Mouse (Mus musculus) yolk sac, embryonic 10.5 days (tissue): ENCODE data around the gene Traf1.

Experiments
- DNase-seq: peaks from one replicate; pipeline ENCODE4 v3.0.0-alpha.2; 2017; ENCODE audit warnings: low spot score

Gene Traf1

DNA sequence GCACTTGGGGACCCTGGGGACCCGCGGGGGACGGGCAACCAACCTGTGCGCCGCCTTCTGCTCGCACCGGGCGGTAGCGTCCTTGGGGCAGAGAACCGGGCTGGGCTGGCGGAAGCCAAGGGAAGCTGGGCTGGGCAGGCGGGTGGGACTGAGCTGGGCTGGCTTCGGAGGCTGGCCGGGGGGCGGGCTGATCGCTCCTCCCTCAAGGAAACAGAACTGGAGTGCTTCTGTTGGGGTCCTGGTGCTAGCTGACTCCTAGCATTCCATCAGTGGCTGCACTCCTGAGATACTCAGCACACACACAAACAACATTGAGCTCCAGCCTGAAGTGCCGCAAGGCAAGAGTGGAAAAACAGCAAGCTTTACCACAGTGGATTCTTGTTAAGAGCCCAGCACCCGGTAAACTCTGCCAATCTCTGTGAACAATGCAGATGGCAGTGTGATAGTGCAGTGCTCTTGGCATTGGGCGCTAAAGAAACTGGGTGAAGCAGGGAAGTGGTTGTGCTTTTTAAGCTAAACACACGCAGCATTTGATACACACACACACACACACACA lies at the start of gene Traf1:
Traf1 (minus strand) TSS at position 292 of the 556 bp plus-strand sequence.
- peak; percentile 42 for DNase-seq

DNA sequence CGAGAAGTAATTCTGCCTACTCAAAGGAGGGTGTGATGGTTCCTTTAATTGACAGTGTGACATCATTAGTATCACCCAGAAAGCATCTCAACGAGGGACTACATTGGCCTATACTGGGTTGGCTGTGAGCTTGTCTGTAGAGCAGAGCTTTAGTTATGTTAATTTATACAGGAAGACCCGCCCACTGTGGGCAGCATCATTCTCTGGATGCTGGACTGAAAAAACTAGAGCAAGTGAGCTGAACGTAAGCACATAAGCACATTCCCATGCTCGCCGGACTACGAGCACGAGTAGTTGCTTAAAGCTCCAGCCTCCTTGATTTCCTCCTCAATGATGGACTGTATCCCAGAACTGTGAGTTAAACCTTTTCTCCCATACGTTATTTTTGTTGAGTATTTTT lies 37.4 kb upstream of the Traf1 start:
- no peak for DNase-seq

DNA sequence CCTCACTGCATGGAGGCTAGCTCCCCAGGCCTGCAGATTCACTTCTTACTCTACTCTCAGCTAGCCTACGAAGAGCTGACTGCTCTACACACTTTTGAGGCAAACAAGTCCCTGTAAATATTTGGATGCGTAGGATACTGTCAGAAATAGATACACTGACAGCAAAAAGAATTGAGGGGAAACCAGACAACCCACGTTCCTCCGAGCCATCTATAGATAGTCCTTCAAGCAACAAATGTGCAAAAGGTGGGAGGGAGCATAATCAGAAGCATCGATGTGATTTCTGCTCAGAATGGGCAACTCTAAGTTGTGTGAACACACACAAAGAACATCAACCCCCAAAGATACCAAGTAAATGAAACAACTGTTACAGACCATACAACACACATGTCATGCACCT lies 34.9 kb upstream of the Traf1 start:
- DNase-seq: no peak

DNA sequence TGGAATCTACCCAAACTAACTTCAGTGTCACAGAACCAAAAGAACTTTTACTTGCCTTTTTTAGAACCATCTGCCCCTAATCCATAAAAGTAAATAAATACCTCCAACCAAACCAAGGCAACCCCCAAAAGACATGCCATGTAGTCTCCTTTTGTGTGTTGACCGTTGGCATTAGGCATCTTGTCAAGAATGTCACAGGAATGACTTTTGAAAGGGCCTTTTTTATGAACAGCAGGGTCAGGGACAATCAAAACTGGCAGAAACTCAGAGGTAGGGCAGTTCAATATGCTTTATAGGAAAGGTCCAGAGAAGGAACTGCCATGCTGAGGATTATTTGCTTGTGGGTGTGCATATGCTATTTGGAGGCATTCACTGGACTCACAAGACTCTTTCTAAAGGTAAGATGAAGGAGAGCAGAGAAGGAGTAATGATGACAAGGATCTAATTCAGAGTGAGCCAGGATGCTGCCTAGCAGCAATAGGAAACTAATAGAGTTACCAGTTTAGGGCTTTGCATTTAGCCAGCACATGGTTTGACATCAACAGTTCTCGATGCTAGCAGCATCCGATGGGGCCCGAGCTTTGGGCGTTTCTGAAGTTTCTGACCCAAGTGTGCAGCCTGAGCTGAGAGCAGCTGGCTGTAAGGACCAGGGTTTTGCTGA lies 32.3 kb upstream of the Traf1 start:
- no peak for DNase-seq

DNA sequence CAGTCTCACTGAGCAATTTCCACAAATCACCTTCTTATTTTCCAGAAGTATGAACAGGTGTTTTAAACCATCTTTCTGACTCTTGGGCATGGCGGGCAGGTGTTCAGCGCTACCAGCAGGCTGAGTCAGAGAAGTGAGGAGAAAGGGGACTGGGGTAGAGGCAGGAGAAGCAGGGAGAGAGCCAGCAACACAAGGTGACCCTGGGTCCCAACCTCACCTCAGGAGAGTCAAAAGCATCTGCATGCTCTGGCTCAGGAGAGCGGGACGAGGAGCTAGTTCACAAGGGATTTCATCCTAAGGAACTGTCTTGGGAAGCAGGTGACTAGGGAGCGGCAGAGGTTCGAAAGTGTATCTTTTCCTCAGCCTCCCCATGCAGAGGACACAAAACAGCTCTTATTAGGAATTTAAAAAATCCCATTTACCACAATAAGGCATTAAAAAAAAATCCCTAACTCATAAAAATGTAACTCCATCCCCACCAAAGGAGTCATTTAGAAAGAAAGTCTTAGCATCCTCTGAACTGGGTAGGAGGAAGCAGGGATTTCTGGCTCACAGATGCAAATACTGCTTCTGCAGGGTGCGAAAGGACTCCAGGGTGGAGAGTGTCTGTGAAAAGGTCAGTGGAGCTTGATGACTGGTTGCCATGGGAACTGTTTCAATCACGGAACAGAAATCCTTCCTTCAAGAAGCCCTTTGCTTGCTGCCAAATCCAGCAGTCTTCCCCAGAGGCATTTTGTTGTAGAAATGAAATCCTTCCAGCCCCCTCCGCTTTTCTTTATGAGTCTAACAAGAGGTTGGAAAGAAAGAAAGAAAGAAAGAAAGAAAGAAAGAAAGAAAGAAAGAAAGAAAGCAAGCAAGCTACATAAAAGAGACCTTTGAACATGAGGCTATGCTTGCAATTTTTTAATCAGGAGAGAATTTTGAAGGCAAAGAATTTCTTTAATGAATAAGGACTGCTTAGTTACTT lies 31.4 kb upstream of the Traf1 start:
- DNase-seq: no peak

DNA sequence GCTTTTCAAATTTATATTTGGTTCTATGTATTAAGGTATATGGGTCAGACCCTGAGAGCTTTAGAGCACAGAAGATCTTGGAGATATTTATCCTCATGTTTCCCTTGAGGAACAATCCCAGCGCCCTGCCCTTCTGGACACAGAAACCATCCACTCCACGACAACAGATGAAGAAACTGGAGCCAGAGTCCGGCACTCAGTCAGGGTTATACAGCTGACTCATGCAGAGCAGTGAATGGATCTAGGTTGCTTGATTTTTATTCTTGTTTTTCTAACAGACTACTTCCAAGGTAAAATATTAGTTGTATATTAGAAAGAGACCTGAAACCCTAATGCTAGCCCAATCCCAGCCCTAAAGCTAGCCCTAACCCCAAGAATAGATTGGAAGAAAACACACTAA lies 30.4 kb upstream of the Traf1 start:
- DNase-seq: no peak

DNA sequence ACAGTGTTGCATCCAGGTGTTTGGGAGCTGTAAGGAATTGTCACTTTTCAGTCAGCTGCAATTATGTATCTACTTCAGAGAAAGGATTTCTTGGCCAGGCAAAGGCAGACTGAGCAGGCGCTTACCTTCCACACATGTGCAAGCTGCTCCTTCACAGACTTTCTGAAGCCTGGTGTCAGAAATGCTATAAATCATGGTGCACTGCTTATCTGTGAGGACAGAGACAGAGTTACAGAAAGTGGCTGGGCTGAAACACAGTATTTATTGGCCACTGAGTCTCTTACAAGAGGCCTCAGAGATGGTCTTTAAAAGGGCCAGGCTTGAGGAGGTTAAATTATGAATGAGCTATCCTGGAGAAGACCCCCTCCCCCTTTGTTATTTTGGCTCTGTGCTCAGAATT lies 28.2 kb upstream of the Traf1 start:
- DNase-seq: no peak

DNA sequence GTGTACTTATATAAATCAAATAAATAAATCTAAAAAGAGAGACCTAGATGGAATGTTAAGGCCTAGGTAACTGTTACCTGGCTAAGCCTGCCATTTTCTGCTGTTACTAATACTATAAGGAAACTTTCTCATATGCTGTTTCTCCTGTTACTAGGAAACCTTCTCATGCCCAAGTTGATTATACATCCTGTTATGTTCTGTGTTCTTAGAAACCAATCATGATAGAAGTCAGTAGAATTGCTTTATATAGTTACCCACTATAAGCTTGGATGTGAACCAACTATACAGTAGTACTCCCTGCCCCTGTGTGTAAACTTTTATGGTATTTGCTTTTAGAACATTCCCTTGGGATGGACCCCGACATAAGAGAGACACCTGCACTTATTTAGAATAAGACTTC lies 26.0 kb upstream of the Traf1 start:
- DNase-seq: no peak

DNA sequence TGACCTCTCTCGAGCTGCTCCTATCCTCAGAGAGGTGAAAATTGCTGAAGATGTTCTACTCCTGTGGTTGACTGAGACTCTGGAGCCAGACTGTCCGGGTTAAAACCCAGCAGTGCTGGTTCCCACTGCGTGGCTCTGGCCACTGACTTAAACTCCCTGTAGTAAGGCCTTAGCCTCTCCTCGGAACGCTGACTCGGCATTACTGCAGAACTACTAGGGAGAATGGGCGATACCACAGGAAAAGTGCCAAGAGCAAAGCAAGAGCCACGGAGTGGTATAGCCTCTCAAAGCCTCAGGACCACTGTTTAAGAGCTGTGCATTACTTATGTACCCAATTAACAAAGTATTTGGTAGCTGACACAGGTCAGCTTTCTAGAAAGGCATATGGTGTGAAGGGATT lies 23.3 kb upstream of the Traf1 start:
- no peak for DNase-seq

DNA sequence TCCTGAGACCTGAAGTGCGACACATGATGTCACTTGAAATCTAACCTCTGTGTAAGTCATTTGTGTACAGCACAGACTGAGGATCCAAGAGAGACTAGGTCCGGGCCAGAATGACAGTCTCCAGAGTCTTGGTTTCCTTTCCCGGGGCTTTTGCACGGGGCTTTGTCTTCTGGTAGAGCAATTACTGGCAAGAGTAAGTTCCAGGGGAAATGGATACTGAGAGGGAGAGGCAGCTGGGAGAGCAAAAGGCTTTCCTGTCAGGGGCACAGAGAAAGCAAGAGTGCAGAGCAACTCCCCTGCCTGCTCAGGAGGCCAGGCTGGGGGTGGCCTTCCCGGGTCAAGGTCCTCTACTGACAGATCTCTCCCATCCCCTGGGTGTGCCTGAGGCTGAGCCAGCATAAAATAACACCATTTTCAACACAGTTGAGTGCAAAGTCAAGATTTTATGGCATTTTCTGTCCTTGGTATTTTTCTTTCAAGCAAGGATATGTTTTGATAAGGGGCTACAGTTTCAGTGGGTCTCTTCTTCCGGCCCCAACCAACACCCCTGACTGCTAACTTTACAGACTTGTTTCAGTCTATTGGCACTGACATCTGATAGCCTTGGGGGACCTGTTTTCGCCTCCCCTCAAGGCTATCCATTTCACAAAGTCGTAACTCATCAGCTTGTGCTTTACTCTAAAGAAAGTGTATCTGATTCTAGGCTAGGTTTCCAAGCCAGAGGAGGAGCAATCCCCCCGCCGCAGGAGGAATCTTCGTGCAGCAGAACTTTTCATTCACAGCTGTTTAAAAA lies 21.5 kb upstream of the Traf1 start:
- peak; percentile 52 for DNase-seq

DNA sequence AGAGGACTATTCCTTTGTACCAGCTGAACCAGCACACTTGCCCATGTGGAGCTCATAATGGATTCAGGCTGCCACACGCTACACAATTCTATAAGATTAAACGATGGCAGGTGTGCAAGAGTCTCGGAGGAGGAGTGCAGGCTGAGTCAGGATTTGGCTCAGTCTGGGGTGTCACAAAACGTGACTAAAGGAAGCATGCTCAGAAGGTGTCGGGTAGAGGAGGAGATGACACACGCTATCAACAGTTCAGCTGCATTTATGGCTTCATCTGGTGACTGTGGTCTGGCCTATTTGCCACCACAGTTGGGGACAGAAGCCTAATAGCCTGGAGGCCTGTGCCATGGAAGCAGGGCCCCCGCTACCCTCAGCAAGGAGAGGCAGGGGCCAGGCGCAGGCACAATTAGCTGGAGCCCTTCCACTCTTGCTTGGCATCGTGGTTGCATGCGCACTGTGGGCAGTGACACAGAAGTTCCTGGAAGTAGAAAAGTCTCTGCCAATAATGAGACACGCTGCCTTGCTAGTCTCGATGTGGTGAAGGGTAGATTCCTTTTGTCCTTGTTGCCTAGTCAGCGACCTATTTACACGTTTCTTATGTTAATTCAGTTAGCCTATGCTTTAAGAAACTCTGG lies 20.6 kb upstream of the Traf1 start:
- no peak for DNase-seq

DNA sequence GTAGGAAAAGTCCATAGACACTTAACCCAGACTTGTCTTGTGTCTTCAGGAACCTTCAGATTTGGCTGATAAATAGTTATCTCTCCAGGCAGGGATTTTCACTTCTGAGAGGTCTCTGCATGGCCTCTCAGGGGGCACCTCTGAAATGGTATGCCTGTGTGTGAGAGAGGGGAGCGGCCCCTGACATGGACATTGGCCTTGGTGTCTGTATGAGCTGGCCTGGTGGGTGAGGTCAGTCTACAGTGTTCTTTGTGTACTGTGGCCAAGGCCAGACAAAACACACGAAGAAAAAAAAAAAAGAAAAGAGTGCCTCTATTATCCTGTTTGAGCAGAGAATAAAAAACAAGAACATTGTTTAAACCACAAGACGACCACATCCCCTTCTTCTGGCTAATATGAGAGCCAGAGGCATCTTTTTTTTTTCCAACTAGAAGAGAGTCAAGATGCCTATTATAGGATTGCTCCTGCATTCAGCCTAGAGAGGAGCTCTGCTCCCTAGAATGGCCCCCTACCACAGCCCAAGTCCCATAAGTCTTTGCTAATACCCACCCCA lies 18.0 kb upstream of the Traf1 start:
- no peak for DNase-seq

DNA sequence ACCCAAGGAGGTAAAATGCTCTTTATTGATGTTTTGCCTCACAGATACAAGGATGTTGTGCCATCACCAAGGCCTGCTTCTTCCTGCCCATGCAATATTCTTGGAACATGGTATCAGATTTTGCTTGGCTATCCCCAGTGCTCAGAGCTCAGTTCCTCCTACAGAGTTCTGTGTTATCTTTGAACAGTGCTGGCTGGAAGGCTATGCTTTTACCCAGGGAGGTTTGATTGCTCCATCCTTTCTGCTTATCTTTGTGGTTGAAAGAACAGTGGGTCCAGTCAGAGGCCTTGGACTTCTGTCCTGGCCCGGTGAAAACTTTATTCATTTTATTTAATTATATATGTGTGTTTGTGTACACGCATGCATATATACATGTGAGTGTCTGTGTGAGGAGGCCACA lies 16.7 kb upstream of the Traf1 start:
- DNase-seq: no peak

DNA sequence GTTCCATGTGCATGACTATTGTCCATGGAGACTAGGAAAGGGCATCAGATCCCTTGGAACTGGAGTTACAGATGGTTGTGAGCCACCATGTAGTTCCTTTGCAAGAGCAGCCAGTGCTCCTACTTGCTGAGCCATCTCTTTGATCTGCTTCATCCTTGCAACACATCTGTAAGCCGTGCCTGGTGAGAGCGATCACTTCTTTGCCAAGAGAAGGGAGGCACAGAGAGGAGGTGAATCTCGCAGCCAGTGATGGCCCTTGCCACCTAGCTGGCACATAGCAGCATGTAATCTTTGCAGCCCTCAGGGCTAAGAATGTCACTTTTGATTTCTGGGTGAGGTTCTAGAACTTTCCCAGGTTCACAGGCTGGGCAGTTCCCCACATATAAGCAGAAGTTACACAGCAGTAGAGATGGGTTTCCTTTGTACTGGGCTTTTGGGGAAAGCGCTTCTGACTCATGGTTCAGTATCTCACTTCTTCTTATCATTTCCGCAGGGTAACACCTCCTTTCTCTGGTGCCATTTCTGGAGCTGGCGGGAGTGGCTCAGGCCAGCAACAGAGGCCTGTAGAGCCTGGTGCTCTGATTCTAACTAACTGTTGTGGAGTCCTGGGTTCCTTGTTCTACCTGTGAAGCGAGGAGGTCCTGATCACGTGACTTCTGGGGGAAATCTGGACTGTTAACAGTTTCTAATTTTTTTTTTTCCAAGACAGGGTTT lies 15.5 kb upstream of the Traf1 start:
- DNase-seq: no peak

DNA sequence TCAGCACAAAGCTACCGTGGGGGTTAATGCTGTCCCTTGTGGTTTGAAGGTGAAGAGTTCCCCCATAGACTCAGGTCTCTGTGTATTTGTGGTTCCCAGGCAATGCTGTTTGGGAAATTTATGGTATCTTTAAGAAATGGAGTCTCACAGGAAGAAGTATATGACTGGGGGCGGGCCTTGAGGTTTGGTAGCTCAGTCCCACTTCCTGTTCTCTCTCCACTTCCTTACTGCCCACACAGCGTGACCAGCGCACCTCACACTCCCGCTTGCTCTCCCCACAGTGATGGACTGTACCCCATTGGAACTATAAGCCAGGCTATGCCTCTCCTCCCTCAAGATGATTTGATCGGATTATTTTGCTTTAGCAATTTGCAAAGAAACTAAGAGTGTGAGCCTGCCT lies 14.9 kb upstream of the Traf1 start:
- no peak for DNase-seq

DNA sequence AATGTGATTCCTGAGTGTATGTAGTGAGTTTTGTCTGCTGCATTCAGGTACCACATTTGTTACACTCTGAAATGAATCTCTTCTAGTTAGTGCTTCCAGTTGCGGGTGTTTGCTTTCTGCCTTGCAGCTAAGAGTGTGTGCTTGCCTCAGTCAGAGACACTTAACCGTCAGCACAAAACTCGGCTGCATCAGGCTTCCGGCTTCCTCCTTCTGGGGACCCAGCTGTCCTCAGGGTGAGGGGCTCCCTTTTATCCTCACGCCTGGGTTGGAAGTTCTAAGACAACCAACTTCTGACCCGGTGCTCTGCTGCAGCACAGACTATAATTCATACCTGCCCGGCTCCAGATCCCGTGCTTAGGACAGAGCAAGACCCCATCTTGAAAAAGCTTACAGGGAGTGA lies 11.5 kb upstream of the Traf1 start:
- no peak for DNase-seq

DNA sequence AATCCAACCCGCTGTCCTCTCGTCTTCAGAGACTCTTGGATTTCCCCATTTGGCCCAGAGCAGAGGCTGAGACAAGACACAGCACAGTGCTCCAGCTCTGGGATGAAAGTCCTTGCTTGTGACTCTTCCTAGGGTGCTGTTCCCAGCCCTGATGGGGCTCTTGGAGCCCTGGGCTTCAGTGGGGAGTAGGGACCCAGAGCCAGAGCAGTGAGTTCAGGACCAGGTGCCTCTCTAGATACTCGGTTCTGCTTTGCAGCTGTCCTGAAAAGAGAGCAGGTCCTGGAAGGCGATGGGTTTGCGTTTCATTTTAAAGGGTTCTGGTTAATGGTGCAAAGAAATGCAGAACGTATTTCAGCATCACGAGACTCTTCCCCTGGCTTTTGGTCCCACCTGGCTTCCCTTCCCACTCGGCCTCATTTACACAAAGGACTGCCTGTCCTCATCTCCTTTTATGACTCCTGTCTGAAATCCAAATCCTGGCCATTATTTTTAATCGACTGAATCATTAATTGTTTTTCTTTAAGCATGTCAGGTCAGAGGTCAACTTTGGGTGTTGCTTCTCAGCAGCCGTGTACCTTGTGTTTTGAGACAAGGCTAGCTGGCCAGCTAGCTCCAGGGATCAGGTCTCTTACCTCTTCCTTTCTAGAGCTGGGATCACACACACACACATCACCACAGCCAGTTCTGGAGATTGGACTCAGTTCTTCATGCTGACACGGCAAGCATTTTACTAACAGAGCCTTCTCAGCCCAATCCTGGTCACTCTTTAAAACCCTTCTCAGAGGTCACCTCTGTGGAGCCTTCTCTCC lies 9.7 kb upstream of the Traf1 start:
- DNase-seq: no peak

DNA sequence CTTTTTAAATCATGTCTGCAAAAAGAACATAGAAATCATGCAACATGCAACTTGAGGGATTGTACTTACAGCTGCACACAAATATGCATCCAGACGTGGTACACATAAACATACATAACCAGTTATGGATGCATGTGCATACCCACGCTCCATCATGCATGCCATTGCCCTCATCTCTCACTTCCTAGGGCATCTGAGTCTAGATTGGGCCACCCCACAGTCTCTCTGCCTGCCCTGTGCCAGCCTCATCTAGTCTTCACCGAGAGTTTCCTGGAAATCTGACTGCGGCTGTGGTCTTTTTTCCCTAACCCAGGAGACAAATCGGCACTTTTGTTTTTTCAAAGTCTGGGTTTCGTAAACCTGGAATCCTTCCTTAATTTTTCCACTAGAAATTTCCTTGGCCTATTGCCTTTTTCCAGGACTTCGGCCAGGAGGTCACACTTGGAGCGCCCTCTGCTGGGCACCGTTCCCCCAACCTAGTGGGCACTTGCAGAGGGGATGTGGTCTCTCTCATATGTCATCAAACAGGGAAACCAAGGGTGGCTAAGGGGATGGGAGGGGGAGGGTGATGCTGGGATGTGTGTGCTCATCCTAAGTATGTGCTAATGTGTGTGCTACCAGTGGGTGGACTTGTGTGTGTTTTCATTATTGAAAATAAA lies 8.6 kb upstream of the Traf1 start:
- DNase-seq: peak; percentile 42

DNA sequence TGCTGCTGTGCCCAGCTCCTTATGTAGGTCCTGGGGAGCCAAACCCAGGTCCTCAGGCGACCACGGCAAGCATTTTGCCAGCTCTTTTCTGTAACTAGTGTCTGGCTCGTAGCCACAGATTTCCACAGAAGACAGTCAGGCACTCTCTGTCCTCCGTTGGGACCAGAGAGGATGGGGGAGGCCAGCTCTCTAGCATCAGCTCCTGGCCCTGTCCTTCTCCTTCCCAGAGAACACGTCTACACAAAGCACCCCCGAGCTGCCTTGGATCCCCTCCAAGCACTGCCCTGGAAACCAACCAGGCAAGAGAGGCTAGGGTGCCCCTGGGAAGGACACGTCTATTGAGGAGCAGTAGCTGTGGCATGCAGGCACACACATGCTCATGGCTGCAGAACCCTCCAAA lies 7.6 kb upstream of the Traf1 start:
- no peak for DNase-seq
